Mouse (Mus musculus) megakaryocyte, adult 5-6 weeks (primary cell): ENCODE results near the gene 1810030O07Rik. TPM values are rescaled to one million over a fixed set of nuclear protein-coding genes. Genes with fewer than 3 reads are reported as not detected.
"Not testable (repeated sequence)": the region's sequence is repeated elsewhere in the genome, so short reads cannot be mapped to it uniquely, and the experiment has no call there.

Experiments
- ATAC-seq: 2 replicates; pipeline ENCODE4 v1.8.0; 2016; ENCODE audit warnings: mild to moderate bottlenecking, inconsistent platforms; ENCODE audit not compliant: poor library complexity, severe bottlenecking
- total RNA-seq, 2 experiments: library from RNA; stranded (forward) in 1 of 2; stranded (reverse) in 1 of 2; fragments of 153-499, 151-499 nt in 1 of 2; fragments of 221-1000, 200-1000 nt in 1 of 2; gene quantifications; 2 replicates each; pipeline versions ENCODE4 v1.2.3 to v1.2.4; 2015 to 2017

Gene 1810030O07Rik
- total RNA-seq (2015) (50.4 and 57.7 TPM in 2 replicates), total RNA-seq (2017) (33.8 and 34.6 TPM in 2 replicates)

DNA sequence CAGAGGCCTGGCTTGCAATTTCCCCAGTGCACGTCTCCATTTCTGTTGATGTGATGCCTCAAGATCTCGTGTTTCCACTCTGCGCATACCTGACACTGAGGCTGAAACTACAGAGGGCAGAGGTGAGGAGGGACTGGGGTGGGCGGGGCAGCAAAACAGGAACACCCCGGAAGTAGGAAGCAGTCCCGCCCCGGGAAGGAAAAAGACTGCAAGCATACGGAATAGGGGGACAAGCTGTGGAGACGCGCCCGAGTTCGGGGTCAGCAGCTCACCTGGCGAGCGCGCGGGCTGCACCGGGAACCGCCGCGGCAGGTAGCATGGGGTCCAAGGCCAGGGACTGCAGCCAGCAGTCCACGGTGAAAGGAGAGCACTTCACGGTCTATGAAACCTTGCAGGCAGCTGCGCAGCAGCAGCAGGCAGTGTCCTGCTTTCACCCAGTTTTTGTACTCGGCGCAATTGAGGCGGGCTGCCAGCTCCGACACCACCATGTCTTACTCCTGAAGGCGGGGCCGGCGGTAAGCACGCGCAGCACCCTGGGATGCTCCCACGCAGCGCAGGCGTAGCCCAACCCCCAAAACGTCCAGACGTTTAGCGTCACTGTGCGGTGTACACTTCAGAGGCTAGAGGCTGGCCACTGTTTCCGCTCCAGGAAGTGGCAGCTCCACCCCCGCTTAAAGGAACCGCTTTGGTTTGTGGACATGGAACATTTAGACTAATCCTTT, at the start of gene 1810030O07Rik:
TSS of gene 1810030O07Rik (minus strand) at position 615 of the 722 bp plus-strand sequence.
- peak; percentile 100 for ATAC-seq

DNA sequence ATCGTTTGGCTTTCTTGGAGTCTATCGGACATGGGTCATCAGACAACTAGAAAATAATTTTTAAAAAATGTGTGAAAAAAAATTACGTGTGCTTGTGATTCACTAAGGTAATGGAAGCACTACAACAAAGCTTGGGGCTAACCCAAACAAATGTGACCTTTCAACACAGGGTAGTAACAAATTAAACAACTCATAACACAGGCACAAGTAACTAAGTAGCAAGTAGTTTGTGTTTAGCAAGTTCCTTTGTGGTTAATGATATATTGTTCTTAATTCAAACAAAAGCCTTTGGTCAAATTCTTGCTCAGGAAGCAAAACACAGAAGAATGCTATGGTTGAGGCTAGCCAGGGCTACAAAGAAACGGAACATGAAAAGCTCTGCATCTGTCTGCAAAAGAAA, 42.6 kb upstream of the 1810030O07Rik start:
- ATAC-seq: no peak

DNA sequence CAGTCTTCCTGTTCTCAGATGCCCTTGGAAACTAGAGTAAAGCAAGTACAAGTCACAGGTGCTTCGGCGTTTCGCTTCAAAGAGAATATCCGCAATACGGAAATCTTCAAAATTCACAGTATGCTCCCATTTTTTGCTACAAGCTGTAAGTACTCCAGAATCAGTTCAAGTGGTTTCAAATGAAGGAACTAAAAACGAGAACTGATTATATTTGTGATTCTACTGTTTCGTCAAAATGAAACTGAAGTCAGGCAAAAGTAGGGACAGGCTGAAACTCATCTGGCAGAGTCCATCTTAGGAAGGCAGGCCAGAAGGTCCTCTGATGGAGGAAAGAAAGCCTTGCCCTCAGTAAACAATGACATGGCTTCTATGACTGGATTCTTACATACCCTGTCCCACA, 40.3 kb upstream of the 1810030O07Rik start:
- ATAC-seq: 0 out of 2 replicates have a peak, but pooled peaks have one; percentile 7

DNA sequence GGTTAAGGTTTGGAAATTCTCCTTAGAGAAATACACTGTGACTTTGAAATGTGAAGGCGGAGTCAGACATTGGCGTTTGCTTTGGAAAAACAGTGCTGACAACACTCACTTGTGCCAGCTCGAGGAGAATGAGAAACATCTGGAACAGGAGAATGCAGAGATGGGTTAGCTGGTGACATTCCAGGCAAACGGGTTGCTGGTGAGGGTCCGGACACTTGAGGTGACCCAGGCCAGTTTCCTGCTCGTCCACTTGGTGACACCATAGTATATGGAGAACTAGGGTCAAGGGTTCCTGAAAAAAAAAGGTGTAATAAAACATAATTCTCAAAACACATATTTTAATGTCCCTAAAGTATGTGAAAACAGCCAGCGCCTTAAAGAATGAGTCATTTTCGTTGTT, 13.4 kb upstream of the 1810030O07Rik start:
- ATAC-seq: no peak

DNA sequence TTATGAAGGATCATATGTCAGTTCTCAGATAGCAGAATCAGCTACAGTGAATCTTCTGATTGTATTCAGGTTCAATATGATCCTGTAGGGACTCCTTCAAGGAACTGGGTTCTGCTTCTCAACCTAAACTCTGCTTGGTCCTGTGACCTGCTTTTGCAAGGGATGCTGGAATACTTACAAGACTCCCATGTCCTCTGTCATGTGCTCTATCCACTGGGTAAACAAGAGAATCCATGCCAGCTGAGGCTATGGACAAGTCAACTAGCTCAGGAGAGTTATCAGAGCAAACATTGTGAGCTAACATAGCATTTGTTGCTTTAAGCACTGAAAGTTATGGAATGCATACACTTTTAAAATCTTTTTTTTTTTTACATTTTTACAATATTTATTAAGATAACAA, 12.6 kb upstream of the 1810030O07Rik start:
- no peak for ATAC-seq

DNA sequence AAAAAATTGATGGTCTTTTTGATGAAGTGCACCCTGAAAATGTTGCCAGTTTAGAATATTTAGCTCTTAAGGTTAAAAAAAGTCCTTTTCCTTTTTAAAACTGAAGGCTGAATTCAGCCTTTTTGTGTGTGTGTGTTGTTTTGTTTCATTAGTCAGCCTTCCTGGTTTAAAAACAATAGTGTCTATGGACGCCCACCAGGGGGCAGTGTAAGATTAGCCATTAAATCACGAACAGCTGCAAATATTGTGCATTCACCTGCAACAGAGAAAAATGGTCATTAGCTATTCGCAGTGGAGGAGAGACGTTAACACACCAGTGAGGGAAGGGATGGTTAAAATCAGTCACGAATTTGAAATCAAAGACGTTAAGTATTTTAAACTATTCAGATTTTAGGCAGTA, 3.9 kb upstream of the 1810030O07Rik start:
- no peak for ATAC-seq

DNA sequence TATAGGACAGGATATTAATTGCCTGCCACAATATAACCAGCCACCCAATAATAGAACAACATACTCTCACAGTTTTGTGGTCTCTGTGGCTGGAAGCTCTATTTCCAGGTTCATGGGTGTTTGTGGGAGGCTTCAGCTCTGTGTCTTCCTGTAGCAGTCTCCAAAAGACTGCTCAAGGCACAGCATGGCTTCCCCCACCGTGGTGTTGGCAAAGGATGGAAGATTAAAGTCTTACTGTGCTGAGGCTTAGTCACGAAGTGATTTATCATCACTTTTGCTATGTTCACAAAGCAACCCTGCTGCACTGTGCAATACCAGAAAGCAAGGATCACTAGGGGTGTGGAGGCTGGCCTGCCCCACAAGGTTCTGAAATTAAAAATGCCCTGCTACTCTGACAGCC, 19.6 kb downstream of the 1810030O07Rik start:
- ATAC-seq: no peak

DNA sequence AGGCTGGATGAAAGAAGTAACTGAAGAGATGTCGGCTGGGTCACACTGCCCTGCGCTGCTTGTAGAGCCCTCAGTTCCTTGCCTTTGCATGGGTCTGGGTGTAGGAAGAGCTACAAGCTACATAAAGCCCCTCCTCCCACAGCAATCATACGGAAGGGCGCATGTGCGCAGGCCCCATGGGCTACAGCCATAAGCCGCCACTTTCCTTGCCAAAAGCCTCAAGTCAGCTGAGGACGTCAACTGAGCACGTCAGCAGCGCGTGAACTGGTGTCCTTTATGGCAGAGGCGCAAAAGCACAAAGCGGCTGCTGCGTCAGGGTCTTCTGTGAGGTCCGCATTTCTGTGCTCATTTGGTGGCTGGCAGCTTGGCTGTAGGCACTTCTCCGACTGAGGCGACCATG, 21.6 kb downstream of the 1810030O07Rik start:
- ATAC-seq: no peak

DNA sequence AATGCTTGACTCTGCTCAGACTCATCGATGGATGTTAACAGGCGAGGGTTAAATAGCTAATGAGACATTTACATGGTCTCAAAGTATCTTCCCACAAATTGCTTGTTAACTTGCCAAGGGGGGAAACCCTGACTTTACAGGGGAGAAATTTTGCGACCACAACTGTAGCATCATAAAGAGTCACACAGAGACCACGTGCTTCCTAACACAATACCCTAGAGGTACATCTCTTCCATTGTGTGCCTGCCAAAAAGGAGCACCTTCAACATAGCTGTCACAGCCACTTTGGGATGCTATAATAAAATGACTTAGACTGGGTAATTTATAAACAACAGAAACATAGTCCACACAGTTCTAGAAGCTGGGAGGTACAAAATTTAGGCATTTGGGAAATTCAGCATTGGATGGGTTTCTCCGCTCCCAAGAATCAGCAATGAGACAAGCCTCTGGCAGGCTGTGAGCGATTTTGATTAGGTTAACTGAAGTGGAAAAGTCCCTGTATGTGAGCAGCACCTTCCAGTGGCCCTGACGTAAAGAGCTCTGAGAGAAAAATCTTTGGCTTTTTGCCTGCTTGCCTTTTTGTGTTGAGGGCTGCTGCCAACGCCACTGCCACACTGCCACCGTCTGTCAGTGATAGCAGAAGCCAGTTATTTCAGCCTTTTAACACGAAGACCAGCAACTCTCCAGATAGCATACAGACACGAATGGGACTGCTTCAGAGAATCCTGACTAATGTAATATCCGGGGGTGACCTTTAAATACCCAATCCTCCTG, 27.8 kb downstream of the 1810030O07Rik start:
- ATAC-seq: no peak

DNA sequence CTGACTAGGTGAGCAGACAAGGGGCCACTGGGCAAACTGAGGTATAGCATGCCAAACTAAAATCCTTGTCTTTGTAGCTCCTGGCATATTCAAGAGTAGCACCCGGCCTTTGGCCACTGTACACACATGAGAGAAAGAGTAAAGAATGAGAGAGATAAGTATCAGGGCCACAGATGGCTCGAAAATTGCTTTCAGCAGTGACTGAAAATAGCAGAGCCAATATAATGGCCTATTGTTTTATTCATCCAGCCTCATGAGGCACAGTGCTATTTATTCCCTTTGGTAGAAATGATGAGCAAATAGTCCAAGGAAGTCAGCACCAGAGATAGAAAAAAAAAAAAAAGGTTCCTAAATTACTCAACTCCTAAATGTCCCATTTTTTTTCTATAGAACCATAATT, 28.5 kb downstream of the 1810030O07Rik start:
- no peak for ATAC-seq

DNA sequence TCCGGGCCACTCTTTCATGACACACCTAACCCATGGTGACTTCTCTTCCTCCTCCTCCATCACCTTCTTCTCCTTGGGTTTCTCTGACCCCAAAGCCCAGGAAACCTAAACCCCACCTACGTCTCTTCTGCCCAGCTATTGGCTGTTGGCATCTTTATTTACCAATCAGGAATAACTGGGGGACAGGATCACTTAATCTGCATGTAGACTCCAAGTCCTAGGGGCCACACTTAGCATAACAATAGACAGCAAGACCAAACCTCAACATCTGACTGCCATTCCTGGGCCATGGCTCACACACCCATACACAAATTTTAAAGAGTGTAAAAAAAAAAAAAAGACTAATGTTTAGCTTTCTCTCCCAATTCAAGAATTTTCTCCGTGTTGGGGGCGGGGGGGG, 48.3 kb downstream of the 1810030O07Rik start:
- ATAC-seq: no peak

DNA sequence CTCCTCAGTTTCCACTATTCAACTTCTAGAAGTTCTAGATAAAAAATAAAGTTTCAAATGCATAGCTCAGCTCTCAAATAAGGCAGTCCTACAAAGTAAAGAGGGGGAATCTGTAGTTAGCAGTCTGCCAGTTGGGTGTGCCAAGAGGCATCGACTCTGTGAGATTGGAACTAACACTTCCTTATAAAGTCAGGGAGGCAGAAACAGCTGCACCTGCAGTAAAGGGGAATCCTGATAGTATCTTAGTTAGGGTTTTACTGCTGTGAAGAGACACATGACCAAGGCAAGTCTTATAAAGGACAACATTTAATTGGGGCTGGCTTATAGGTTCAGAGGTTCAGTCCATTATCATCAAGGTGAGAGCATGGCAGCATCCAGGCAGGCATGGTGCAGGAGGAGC, 61.1 kb downstream of the 1810030O07Rik start:
- not testable (repeated sequence) for ATAC-seq

DNA sequence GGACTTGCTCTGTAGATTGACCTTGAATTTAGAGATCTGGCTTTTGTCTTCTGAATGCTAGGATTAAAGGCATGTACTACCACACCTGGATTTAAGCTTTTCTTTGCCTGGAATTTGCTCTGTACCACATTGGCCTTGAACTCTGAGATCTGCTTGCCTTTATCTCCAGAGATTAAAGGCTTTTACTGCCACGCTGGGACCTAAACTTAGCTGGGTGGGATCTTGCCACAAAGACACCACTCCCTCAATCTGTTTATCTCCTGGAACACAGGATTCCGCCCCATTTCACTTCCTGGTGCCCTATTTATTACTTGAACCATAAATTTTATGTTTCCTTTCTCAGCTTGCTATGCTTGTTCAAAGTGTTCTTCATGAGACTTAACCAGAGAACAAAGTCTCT, 62.3 kb downstream of the 1810030O07Rik start:
- no peak for ATAC-seq

DNA sequence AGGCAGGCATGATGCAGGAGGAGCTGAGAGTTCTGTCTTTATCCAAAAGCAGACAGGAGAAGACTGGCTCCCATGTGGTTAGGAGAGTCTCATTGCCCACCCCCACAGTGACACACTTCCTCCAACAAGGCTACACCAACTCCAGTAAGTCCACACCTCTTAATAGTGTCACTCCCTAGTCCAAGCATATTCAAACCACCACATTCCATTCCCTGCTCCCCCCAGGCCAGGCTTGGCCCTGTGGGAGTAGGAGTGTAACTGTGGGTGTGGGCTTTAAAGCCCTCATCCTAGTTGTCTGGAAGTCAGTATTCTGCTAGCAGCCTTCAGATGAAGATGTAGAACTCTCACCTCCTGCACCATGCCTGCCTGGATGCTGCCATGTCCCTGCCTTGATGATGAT, 62.9 kb downstream of the 1810030O07Rik start:
- not testable (repeated sequence) for ATAC-seq

Other genes with a start within 250 kb of the 1810030O07Rik start
- gene Atp6ap2, start 85.9 kb downstream of the 1810030O07Rik start, total RNA-seq (2015): 120 and 144 TPM in 2 replicates
- gene Atp6ap2, start 85.9 kb downstream of the 1810030O07Rik start, total RNA-seq (2017): 87.9 and 102 TPM in 2 replicates
- 72.2 and 73.8 TPM in 2 replicates for gene Med14, start 88.4 kb upstream of the 1810030O07Rik start, total RNA-seq (2015)
- gene Med14, start 88.4 kb upstream of the 1810030O07Rik start, total RNA-seq (2017): 23.7 and 26.1 TPM in 2 replicates